Mouse (Mus musculus) bone marrow, adult 2 months (tissue): ENCODE measurements around the gene Qdpr.

ENCODE experiments used
- CTCF ChIP-seq: fragments of 200-500 bp; IDR thresholded peaks from 2 replicates; pipeline ENCODE4 v1.5.1; 2011; ENCODE audit warnings: low read length, control low read depth; ENCODE audit not compliant: control insufficient read depth, insufficient read depth
- POLR2A ChIP-seq: fragments of 200-500 bp; IDR thresholded peaks from 2 replicates; pipeline ENCODE4 v1.6.1; 2011; ENCODE audit warnings: low read depth, mild to moderate bottlenecking, control low read depth, low read length, borderline replicate concordance; ENCODE audit not compliant: control insufficient read depth

DNA sequence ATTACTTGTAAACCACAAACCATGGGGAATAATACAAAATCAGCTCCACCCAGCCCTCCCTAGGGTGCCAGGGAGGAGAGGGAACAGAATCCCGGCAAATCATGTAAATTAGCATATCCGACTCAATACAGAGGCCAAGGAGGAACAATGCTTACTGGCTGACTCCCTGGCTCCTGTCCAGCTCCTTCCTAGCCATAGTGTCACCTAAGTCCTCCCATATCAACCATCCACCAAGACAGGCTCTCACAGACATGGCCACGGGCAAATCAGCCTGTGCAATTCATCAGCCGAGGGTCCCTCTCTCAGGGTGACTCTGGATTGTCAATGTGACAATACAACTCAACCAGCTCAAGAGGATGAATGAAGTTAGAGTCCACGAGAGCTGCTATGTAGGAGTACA, 1.4 kb downstream of the Qdpr start:
- TF ChIP-seq CTCF = no peak
- no peak for TF ChIP-seq POLR2A
